Mouse (Mus musculus) MEL (cell line): ENCODE data around the gene Rhobtb1.

Experiments
- CHD1 ChIP-seq: IDR thresholded peaks from 2 replicates; pipeline ENCODE4 v1.6.1; 2012; ENCODE audit warnings: low read depth, mild to moderate bottlenecking, inconsistent platforms, low read length, improper control_type of control experiment
- CTCF ChIP-seq, 3 experiments: IDR thresholded peaks in 2 of 3; conservative IDR thresholded peaks in 1 of 3; 2 replicates each; pipeline ENCODE4 v1.5.1; 2011 to 2012; ENCODE audit warnings: low read length in 3 of 3, low read depth in 2 of 3, mild to moderate bottlenecking in 2 of 3, improper control_type of control experiment in 1 of 3, inconsistent platforms in 1 of 3, mixed read lengths in 1 of 3, moderate library complexity in 1 of 3; ENCODE audit not compliant: control insufficient read depth in 1 of 3, insufficient read depth in 1 of 3, poor library complexity in 1 of 3, severe bottlenecking in 1 of 3
- E2F4 ChIP-seq: IDR thresholded peaks from 2 replicates; pipeline ENCODE4 v1.6.1; 2011; ENCODE audit warnings: low read depth, low read length, improper control_type of control experiment, borderline replicate concordance
- EP300 ChIP-seq, 2 experiments: IDR thresholded peaks; 2 replicates each; pipeline ENCODE4 v1.6.1; 2011; ENCODE audit warnings: improper control_type of control experiment in 2 of 2, low read length in 2 of 2, low read depth in 1 of 2, mild to moderate bottlenecking in 1 of 2
- NELFE ChIP-seq: IDR thresholded peaks from 2 replicates; pipeline ENCODE4 v1.6.1; 2011; ENCODE audit warnings: low read depth, low read length, improper control_type of control experiment
- NRF1 ChIP-seq: IDR thresholded peaks from 2 replicates; pipeline ENCODE4 v1.6.1; 2014; ENCODE audit warnings: low read depth, mild to moderate bottlenecking, inconsistent platforms, low read length, improper control_type of control experiment, moderate library complexity; ENCODE audit not compliant: poor library complexity, insufficient read depth, severe bottlenecking
- POLR2A ChIP-seq, 2 experiments: IDR thresholded peaks; 2 replicates each; pipeline ENCODE4 v1.6.1; 2011 to 2012; ENCODE audit warnings: low read length in 2 of 2, mild to moderate bottlenecking in 2 of 2, control low read depth in 1 of 2, improper control_type of control experiment in 1 of 2, low read depth in 1 of 2, moderate library complexity in 1 of 2; ENCODE audit not compliant: control insufficient read depth in 1 of 2, insufficient read depth in 1 of 2, poor library complexity in 1 of 2
- RCOR1 ChIP-seq: IDR thresholded peaks from 2 replicates; pipeline ENCODE4 v1.6.1; 2012; ENCODE audit warnings: low read depth, mild to moderate bottlenecking, inconsistent platforms, low read length, improper control_type of control experiment
- USF2 ChIP-seq, 2 experiments: IDR thresholded peaks; 2 replicates each; pipeline ENCODE4 v1.6.1; 2011 to 2012; ENCODE audit warnings: improper control_type of control experiment in 2 of 2, low read length in 2 of 2, borderline replicate concordance in 1 of 2, inconsistent platforms in 1 of 2, low read depth in 1 of 2, mild to moderate bottlenecking in 1 of 2; ENCODE audit not compliant: insufficient read depth in 1 of 2
- ZC3H11A ChIP-seq: IDR thresholded peaks from 2 replicates; pipeline ENCODE4 v1.6.1; 2012; ENCODE audit warnings: low read depth, mild to moderate bottlenecking, inconsistent platforms, low read length, improper control_type of control experiment

DNA sequence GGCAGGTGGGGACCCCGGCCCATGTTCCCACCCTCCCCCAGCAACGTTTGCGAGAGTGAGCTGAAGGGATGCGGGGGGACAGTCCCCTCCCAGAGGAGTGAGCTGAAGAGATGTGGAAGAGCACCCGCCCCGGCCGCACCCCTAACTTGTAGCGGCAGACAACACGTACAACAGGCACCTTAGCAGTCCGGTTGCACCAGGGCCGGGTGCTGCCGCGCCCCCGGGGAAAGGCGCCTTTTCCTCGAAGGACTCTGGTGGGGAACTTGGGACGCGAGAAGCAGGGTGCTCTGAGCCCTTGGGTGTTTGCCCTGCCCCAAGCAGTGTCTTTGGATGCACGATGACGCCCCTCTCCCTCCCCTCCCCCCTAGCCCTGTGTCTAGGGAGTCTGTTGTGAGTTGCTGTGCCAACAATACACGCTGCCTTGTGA, 62.2 kb downstream of the Rhobtb1 start:
- TF ChIP-seq EP300 (IDR thresholded peaks at IDR 0.05; ENCODE audit: low read depth in 1 of 2, low read length in 2 of 2) (no peak), CTCF (IDR thresholded peaks at IDR 0.05 in 2 of 3, conservative IDR thresholded peaks at IDR 0.05 in 1 of 3; ENCODE audit: control insufficient read depth in 1 of 3, insufficient read depth in 1 of 3, low read depth in 2 of 3, low read length in 3 of 3, poor library complexity in 1 of 3, severe bottlenecking in 1 of 3) (no peak), RCOR1 (no peak), USF2 (IDR thresholded peaks at IDR 0.05; ENCODE audit: borderline replicate concordance in 1 of 2, insufficient read depth in 1 of 2, low read depth in 1 of 2, low read length in 2 of 2) (no peak), E2F4 (no peak), ZC3H11A (no peak), CHD1 (no peak), POLR2A (IDR thresholded peaks at IDR 0.05; ENCODE audit: control insufficient read depth in 1 of 2, insufficient read depth in 1 of 2, low read depth in 1 of 2, low read length in 2 of 2, poor library complexity in 1 of 2) (no peak), NELFE (no peak), NRF1 (no peak)
